Mouse (Mus musculus) stomach, embryonic 16.5 days (tissue): ENCODE results near the gene Magoh. TPM values are rescaled to one million over a fixed set of nuclear protein-coding genes. Genes with fewer than 3 reads are reported as not detected.
A peak's percentile ranks its signal among the peaks of the same experiment; 100 is the strongest.

Experiments used
- ATAC-seq: fragments of 200-750 bp; cut with Nextera tagmentation; 2 replicates; pipeline ENCODE4 v1.8.0; 2017; ENCODE audit warnings: moderate number of reproducible peaks, moderate TSS enrichment; ENCODE audit not compliant: insufficient read depth, low FRiP score
- H3K27ac ChIP-seq: fragments of 300-500 bp; sonication (generic); 2 replicates; pipeline ENCODE4 v1.5.1; 2014; ENCODE audit warnings: low read length
- H3K27me3 ChIP-seq: fragments of 300-500 bp; sonication (generic); 2 replicates; pipeline ENCODE4 v1.6.1; 2014; ENCODE audit warnings: low read length, control low read depth, mixed read lengths; ENCODE audit not compliant: control insufficient read depth, insufficient read depth
- H3K36me3 ChIP-seq: fragments of 300-500 bp; sonication (generic); 2 replicates; pipeline ENCODE4 v1.6.1; 2014; ENCODE audit warnings: low read length; ENCODE audit not compliant: control insufficient read depth, insufficient read depth
- H3K4me1 ChIP-seq: fragments of 300-500 bp; sonication (generic); 2 replicates; pipeline ENCODE4 v1.6.1; 2014; ENCODE audit warnings: low read length, control low read depth, mixed read lengths; ENCODE audit not compliant: control insufficient read depth, insufficient read depth
- H3K4me2 ChIP-seq: fragments of 300-500 bp; sonication (generic); 2 replicates; pipeline ENCODE4 v1.6.1; 2014; ENCODE audit warnings: low read depth, low read length, mixed read lengths
- H3K4me3 ChIP-seq: fragments of 300-500 bp; sonication (generic); replicated peaks from 2 replicates; pipeline ENCODE4 v1.5.1; 2014; ENCODE audit warnings: mild to moderate bottlenecking, low read length
- H3K9ac ChIP-seq: fragments of 300-500 bp; sonication (generic); 2 replicates; pipeline ENCODE4 v1.6.1; 2014; ENCODE audit warnings: low read length
- H3K9me3 ChIP-seq: fragments of 300-500 bp; sonication (generic); replicated peaks from 2 replicates; pipeline ENCODE4 v1.6.1; 2016; ENCODE audit warnings: low read length, control low read depth; ENCODE audit not compliant: control insufficient read depth
- WGBS: fragments of 180-500 bp; shearing (Covaris S2); extraction: QIAGEN DNeasy Blood & Tissue Kit; methylation state at CpG from one replicate; pipeline ENCODE4 v1.1.7; 2014; 5-methylcytosine and 5-hydroxymethylcytosine counted together
- polyA plus RNA-seq: library from polyadenylated mRNA; unstranded; fragments of >200 nt; fragmentation: Nextera tagmentation; extraction: Ambion mirVana; gene quantifications from 2 replicates; pipeline ENCODE4 v1.2.1, GENCODE M21; 2015

The Magoh gene
- polyA plus RNA-seq, 1 experiment from 2014 or later, result 154 TPM

GRCm38 (mm10) chr4:107858995-107859394, 20.6 kb upstream of the Magoh start:
- ATAC-seq, result no peak
- H3K4me2 ChIP-seq, result no peak overlapping the region
- no peak overlapping the region for H3K27ac ChIP-seq
- H3K36me3 ChIP-seq, result no peaks in the 10 kb centered on the region
- H3K9me3 ChIP-seq, result no peaks in the 10 kb centered on the region
- H3K9ac ChIP-seq, result no peak overlapping the region
- H3K4me1 ChIP-seq, result no peaks in the 10 kb centered on the region
- no peaks in the 10 kb centered on the region for H3K27me3 ChIP-seq
- H3K4me3 ChIP-seq, result no peak overlapping the region
- 86% methylated on average over 7 of the region's 7 CpGs for WGBS

DNA sequence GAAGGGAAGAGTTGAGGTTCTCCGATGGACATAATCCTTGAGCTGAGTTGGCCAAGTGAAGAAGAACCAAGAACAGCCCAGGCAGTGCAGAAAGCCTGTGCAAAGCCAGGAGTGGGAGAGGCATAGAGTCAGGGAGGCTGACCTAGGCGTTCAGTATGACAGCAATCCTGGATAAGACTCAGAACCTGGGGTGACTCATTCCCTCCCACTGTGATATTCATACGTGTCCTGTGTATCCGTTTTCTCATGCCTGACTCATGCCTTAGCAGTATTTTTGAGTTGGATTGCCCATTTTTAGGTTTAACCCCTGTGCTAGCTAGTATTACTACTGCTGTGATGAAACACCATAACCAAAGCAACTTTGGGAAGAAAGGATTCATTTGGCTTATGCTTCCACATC, 14.7 kb upstream of the Magoh start:
- no peaks in the 10 kb centered on the region for H3K4me1 ChIP-seq
- no peak overlapping the region for H3K4me2 ChIP-seq
- no peak overlapping the region for H3K9ac ChIP-seq
- ATAC-seq, result no peak
- H3K4me3 ChIP-seq, result no peak overlapping the region
- H3K36me3 ChIP-seq, result no peaks in the 10 kb centered on the region
- 77% methylated on average over 4 of the region's 4 CpGs for WGBS
- H3K27ac ChIP-seq, result no peak overlapping the region
- H3K27me3 ChIP-seq, result no peaks in the 10 kb centered on the region
- no peaks in the 10 kb centered on the region for H3K9me3 ChIP-seq

DNA sequence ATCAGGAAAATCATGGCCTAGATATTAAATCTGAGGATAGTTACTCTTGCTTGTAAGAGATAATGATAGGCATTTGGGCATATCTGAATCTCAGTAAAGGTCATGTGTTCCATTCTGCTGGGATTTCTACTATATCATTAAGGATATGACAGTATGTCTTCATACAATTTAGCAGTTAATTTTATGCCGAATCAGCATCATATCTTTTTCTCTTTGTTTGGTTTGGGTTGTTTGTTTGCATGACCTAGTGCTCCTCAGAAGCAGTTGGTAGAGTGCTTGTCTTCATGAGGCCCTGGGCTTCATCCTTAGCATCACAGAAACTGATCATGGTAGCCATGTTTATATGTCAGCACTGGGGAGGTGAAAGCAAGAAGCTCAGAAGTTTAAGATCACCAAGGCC, 2.1 kb downstream of the Magoh start:
- Histone ChIP-seq H3K9me3 (no peaks in the 10 kb centered on the region), H3K36me3 (peaks cover 13% of the 10 kb centered on the region), H3K4me2 (no peak overlapping the region), H3K4me1 (peaks cover 9% of the 10 kb centered on the region; the same call in 1 of the 2 replicates), H3K4me3 (no peak overlapping the region), H3K9ac (no peak overlapping the region), H3K27ac (no peak overlapping the region), H3K27me3 (no peaks in the 10 kb centered on the region)
- WGBS, result 89% methylated on average over 1 of the region's 1 CpGs
- ATAC-seq, result no peak

GRCm38 (mm10) chr4:107886371-107886770, 6.8 kb downstream of the Magoh start:
- Histone ChIP-seq H3K4me2 (no peak overlapping the region), H3K9me3 (no peaks in the 10 kb centered on the region), H3K36me3 (peaks cover 13% of the 10 kb centered on the region; the same call in 1 of the 2 replicates), H3K27me3 (no peaks in the 10 kb centered on the region), H3K4me3 (no peak overlapping the region), H3K4me1 (no peaks in the 10 kb centered on the region), H3K9ac (no peak overlapping the region), H3K27ac (no peak overlapping the region)
- no peak for ATAC-seq
- 80% methylated on average over 7 of the region's 7 CpGs for WGBS

DNA sequence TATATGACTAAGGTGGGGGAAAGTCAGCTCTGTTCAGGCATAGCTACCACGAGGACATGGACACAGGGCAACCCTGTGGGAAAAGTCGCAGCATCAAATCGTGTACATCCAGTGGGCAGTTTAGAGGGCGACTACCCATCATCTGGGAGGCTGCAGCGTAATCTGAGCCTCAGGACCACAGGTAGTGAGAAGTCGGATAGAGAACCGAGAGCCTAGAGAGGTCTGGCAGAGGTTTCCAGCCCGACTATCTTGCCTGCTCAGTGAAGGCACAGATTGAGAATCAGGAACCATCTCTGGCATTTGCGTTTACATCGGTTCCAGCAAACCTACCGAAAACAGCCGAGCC, 9.8 kb downstream of the Magoh start:
- WGBS, result 1% methylated on average over 12 of the region's 12 CpGs
- Histone ChIP-seq H3K27ac (peak overlapping the region; percentile 90), H3K9ac (peak overlapping the region; percentile 72), H3K4me3 (peak overlapping the region; percentile 62), H3K4me1 (no peaks in the 10 kb centered on the region), H3K4me2 (peak overlapping the region; percentile 75), H3K9me3 (no peaks in the 10 kb centered on the region), H3K27me3 (no peaks in the 10 kb centered on the region), H3K36me3 (peaks cover 3% of the 10 kb centered on the region; the same call in 1 of the 2 replicates)
- peak; percentile 10; the same call in 1 of the 2 replicates for ATAC-seq

- Histone ChIP-seq H3K4me1 (no peaks in the 10 kb centered on the region), H3K27ac (peak within 1 kb of the TSS; percentile 90), H3K36me3 (peaks cover 3% of the 10 kb centered on the region; the same call in 1 of the 2 replicates), H3K27me3 (no peaks in the 10 kb centered on the region), H3K9me3 (no peaks in the 10 kb centered on the region), H3K4me3 (peak within 1 kb of the TSS; percentile 62), H3K4me2 (peak within 1 kb of the TSS; percentile 75), H3K9ac (peak within 1 kb of the TSS; percentile 72)
- ATAC-seq, result peak; percentile 96
- WGBS, result 1% methylated on average over 45 of the region's 48 CpGs
Observed at GRCm38 (mm10) chr4:107889731-107890432, 10.3 kb downstream of the Magoh start, which contains the start of gene 0610037L13Rik. Gene 0610037L13Rik (plus strand): TSS chr4:107889813.

- Histone ChIP-seq H3K4me1 (no peaks in the 10 kb centered on the region), H3K4me3 (no peak overlapping the region), H3K27ac (no peak overlapping the region), H3K9ac (no peak overlapping the region), H3K27me3 (no peaks in the 10 kb centered on the region), H3K9me3 (no peaks in the 10 kb centered on the region), H3K4me2 (no peak overlapping the region), H3K36me3 (0 out of 2 replicates have a peak, but pooled peaks cover 3% of the 10 kb centered on the region)
- ATAC-seq, result no peak
- WGBS, result 80% methylated on average over 2 of the region's 2 CpGs
Observed at GRCm38 (mm10) chr4:107892663-107893062, 13.1 kb downstream of the Magoh start.

DNA sequence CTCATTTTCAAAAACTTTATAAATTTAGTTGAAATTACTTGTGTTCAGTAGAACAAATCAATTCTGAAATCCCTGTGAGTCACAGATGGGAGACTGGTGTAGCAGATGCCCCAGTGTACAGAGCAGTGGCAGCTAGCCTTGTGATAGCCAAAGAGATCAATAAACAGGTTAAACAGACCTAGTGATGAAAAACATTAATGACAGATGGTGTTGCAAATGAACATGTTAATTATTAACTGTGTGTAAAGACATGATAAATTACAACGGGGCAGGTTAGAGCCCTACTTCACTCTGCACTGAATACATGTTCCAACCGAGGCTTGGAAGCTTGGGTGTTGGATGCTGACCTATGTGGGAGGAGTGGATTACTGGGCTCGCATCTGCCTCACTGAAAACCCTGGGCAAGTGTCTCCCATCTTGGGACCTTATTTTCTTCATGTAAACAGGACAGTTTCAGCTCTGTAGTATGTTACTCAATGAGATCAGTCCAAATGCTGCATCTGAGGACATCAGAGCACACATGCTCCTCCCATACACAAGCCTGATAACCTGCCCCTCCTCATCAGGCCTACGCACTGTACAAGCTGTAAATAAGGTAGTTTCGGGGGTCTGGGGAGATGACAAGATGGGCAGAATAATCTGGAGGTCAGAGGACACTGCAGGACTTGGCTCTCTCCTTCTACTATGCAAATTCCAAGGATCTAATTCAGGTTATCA, 19.8 kb downstream of the Magoh start:
- no peak overlapping the region for H3K9ac ChIP-seq
- H3K27me3 ChIP-seq, result no peaks in the 10 kb centered on the region
- no peaks in the 10 kb centered on the region for H3K4me1 ChIP-seq
- ATAC-seq, result peak; percentile 71; the same call in 1 of the 2 replicates
- no peak overlapping the region for H3K27ac ChIP-seq
- no peak overlapping the region for H3K4me3 ChIP-seq
- H3K9me3 ChIP-seq, result no peaks in the 10 kb centered on the region
- H3K36me3 ChIP-seq, result peaks cover 10% of the 10 kb centered on the region
- H3K4me2 ChIP-seq, result no peak overlapping the region
- 66% methylated on average over 5 of the region's 5 CpGs for WGBS

- Histone ChIP-seq H3K9ac (no peak overlapping the region), H3K9me3 (no peaks in the 10 kb centered on the region), H3K4me2 (no peak overlapping the region), H3K36me3 (peaks cover 10% of the 10 kb centered on the region), H3K4me3 (no peak overlapping the region), H3K27ac (0 out of 2 replicates have a peak overlapping the region, but pooled peaks have one; percentile 15), H3K4me1 (no peaks in the 10 kb centered on the region), H3K27me3 (no peaks in the 10 kb centered on the region)
- ATAC-seq, result no peak
- 88% methylated on average over 3 of the region's 3 CpGs for WGBS
Observed at GRCm38 (mm10) chr4:107900206-107900605, 20.7 kb downstream of the Magoh start.
